Mouse (Mus musculus): ENCODE results near the gene Cd200r1.

- no peak for TF ChIP-seq POLR2A (IDR thresholded peaks at IDR 0.05; ENCODE audit: insufficient read depth, low read length)
- TF ChIP-seq CTCF (IDR thresholded peaks at IDR 0.05; ENCODE audit: low read depth, low read length): no peak
- no peak for TF ChIP-seq EP300 (IDR thresholded peaks at IDR 0.05; ENCODE audit: insufficient read depth, low read depth, low read length)
Measured at GRCm38 (mm10) chr16:44716305-44717140, 49.0 kb upstream of the Cd200r1 start.
